Mouse (Mus musculus): ENCODE data around the gene Oaz2.

DNA sequence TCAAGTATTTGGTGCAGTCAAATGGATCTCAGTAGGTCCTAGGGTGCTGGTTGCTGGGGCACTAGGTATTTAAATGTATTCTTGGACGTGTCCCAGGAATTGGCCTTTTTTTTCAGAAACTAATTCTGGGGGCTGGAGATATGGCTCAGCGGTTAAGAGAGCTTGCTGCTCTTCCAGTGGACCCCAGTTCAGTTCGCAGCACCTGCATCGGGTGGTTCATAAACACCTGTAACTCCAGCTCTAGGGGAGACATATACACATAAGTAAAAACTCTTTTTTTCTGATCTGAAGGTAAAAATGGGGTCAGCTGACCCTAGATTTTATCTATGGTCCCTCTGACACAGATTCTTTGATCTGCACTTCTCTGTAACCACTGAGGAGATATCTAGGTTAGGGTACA lies 46.6 kb upstream of the Oaz2 start:
- TF ChIP-seq GATA1 (IDR thresholded peaks at IDR 0.05; ENCODE audit: low read length) = no peak
- no peak for TF ChIP-seq TAL1 (IDR thresholded peaks at IDR 0.05; ENCODE audit: low read length)
